In the genomic region with DNA sequence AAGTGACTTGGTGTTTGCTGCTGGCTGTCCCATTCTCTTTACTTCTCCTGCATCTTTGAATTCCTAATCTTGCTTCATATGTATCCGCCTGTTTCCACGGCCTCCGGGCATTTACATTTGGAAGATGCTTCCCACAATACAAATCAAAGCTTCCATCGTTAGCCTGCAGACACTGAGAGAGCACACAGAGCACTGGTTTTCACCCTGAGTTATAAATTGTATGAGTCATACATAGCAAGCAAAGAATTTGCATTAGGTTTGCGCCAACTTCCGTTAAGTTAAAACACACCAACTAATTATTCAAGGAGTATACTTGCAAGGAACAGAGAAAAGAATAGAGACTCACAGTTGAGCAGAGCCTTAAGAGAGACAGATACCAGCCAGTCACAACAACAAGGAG, we compare ENCODE assay signal across 28 mouse cellular contexts. TPM values are rescaled to one million over a fixed set of nuclear protein-coding genes. Genes with fewer than 3 reads are reported as not detected.
A peak's percentile ranks its signal among the peaks of the same experiment; 100 is the strongest.
DNase-seq lines count a peak whose midpoint lies in the region; ATAC-seq and TF ChIP-seq lines count a peak whose summit lies in the region.
"Had no signal": no experiment of that assay in that cellular context is flagged by ENCODE, and none has a peak within 500 bp of the region (broad histone marks: within the 10 kb centered on the region; RNA-seq: fewer than 3 reads in every experiment).

No protein-coding gene starts in this region.

- TF ChIP-seq POLR2A in small intestine, adult 2 months (IDR thresholded peaks at IDR 0.05; ENCODE audit: low read depth, low read length), result no peak

- H3K4me2 ChIP-seq in kidney, postnatal 0 days (ENCODE audit: low read length), result no peak overlapping the region
- H3K4me2 ChIP-seq: embryonic facial prominence, embryonic 12.5 days; forebrain, embryonic 15.5 days; heart, embryonic 12.5 days; hindbrain, embryonic 13.5 days; limb, embryonic 12.5 days; liver, embryonic 15.5 days; lung, embryonic 14.5 days; midbrain, embryonic 11.5 days; neural tube, embryonic 13.5 days had no signal

- H3K9me3 ChIP-seq in kidney, postnatal 0 days (replicated peaks; ENCODE audit: low read length), result no peaks in the 10 kb centered on the region
- H3K9me3 ChIP-seq in embryonic facial prominence, embryonic 10.5 days, result no peaks in the 10 kb centered on the region
- H3K9me3 ChIP-seq: embryonic facial prominence, embryonic 12.5 days; forebrain, embryonic 15.5 days; heart, embryonic 12.5 days; hindbrain, embryonic 13.5 days; limb, embryonic 12.5 days; liver, embryonic 15.5 days; neural tube, embryonic 13.5 days had no signal

- no peaks in the 10 kb centered on the region for H3K36me3 ChIP-seq in kidney, postnatal 0 days (ENCODE audit: insufficient read depth, low read length)
- no peaks in the 10 kb centered on the region for H3K36me3 ChIP-seq in small intestine, adult 2 months (ENCODE audit: control insufficient read depth, insufficient read depth, low read length)
- H3K36me3 ChIP-seq in embryonic facial prominence, embryonic 10.5 days (replicated peaks), result no peaks in the 10 kb centered on the region
- H3K36me3 ChIP-seq: embryonic facial prominence, embryonic 12.5 days; forebrain, embryonic 15.5 days; heart, embryonic 12.5 days; hindbrain, embryonic 13.5 days; limb, embryonic 12.5 days; liver, embryonic 15.5 days; neural tube, embryonic 13.5 days had no signal

- no peaks in the 10 kb centered on the region for H3K27me3 ChIP-seq in kidney, postnatal 0 days (ENCODE audit: insufficient read depth, low read length)
- no peaks in the 10 kb centered on the region for H3K27me3 ChIP-seq in small intestine, adult 2 months (ENCODE audit: control insufficient read depth, insufficient read depth, low read length)
- H3K27me3 ChIP-seq in embryonic facial prominence, embryonic 10.5 days (replicated peaks; ENCODE audit: low read depth, poor library complexity, severe bottlenecking), result no peaks in the 10 kb centered on the region
- H3K27me3 ChIP-seq: embryonic facial prominence, embryonic 12.5 days; forebrain, embryonic 15.5 days; heart, embryonic 12.5 days; hindbrain, embryonic 13.5 days; limb, embryonic 12.5 days; liver, embryonic 15.5 days; neural tube, embryonic 13.5 days had no signal

- no peak for ATAC-seq in kidney, postnatal 0 days (replicated peaks; ENCODE audit: low FRiP score, low read depth)
- ATAC-seq: forebrain, embryonic 15.5 days had no signal

- peak; percentile 2 for DNase-seq in kidney, postnatal 0 days (ENCODE audit: low spot score)
- no peak for DNase-seq in kidney, adult 11 months
- DNase-seq in CD4-positive, CD25-positive, alpha-beta regulatory T cell, adult 2 months (ENCODE audit: low read depth, low spot score), result peak; percentile 12
- peak; percentile 30 for DNase-seq in Muller cell, postnatal 12 days (ENCODE audit: inconsistent ontology term)
- DNase-seq in lung, postnatal 14 days, result no peak
- no peak for DNase-seq in embryonic facial prominence, embryonic 10.5 days (ENCODE audit: low spot score)
- DNase-seq: adrenal gland, adult 2 months; adrenal gland, postnatal 36 days; B cell, adult 2 months; cerebellum, adult 9-10 months; cerebellum, postnatal 36 days; heart, adult 18-20 months; heart, postnatal 4 days; kidney, adult 18-20 months; kidney, postnatal 4 days; lung, embryonic 14.5 days; right cerebral cortex, postnatal 4 days; thymus, adult 2 months; thymus, postnatal 4 days had no signal

- no peak overlapping the region for H3K27ac ChIP-seq in kidney, postnatal 0 days
- peak overlapping the region; percentile 25; the same call in 1 of the 2 replicates for H3K27ac ChIP-seq in small intestine, adult 2 months (ENCODE audit: insufficient read depth, low read depth, low read length)
- H3K27ac ChIP-seq in embryonic facial prominence, embryonic 10.5 days (replicated peaks), result no peak overlapping the region
- H3K27ac ChIP-seq: embryonic facial prominence, embryonic 12.5 days; forebrain, embryonic 15.5 days; hindbrain, embryonic 13.5 days; limb, embryonic 12.5 days; liver, embryonic 15.5 days; neural tube, embryonic 13.5 days had no signal

- no peaks in the 10 kb centered on the region for H3K4me1 ChIP-seq in kidney, postnatal 0 days (replicated peaks; ENCODE audit: insufficient read depth, low read length)
- peaks cover 4% of the 10 kb centered on the region; the same call in 1 of the 2 replicates for H3K4me1 ChIP-seq in small intestine, adult 2 months (ENCODE audit: control insufficient read depth, insufficient read depth, insufficient read length, low read length)
- 0 out of 2 replicates have a peak, but pooled peaks cover 8% of the 10 kb centered on the region for H3K4me1 ChIP-seq in embryonic facial prominence, embryonic 10.5 days
- H3K4me1 ChIP-seq: embryonic facial prominence, embryonic 12.5 days; forebrain, embryonic 15.5 days; heart, embryonic 12.5 days; hindbrain, embryonic 13.5 days; liver, embryonic 15.5 days; neural tube, embryonic 13.5 days had no signal

- 68% methylated on average over 6 of the region's 6 CpGs for WGBS in kidney, postnatal 0 days
- WGBS in small intestine, adult 2 months, result 48% methylated on average over 6 of the region's 6 CpGs
- 88% methylated on average over 6 of the region's 6 CpGs for WGBS in embryonic facial prominence, embryonic 10.5 days

- H3K4me3 ChIP-seq in kidney, postnatal 0 days (replicated peaks; ENCODE audit: low read depth, low read length), result no peak overlapping the region
- no peak overlapping the region for H3K4me3 ChIP-seq in small intestine, adult 2 months (ENCODE audit: low read depth, low read length)
- no peak overlapping the region for H3K4me3 ChIP-seq in embryonic facial prominence, embryonic 10.5 days
- H3K4me3 ChIP-seq: embryonic facial prominence, embryonic 12.5 days; forebrain, embryonic 15.5 days; heart, embryonic 12.5 days; hindbrain, embryonic 13.5 days; limb, embryonic 12.5 days; liver, embryonic 15.5 days; neural tube, embryonic 13.5 days had no signal

- no peak overlapping the region for H3K9ac ChIP-seq in kidney, postnatal 0 days (ENCODE audit: low read depth, low read length)
- H3K9ac ChIP-seq: embryonic facial prominence, embryonic 12.5 days; forebrain, embryonic 15.5 days; heart, embryonic 12.5 days; hindbrain, embryonic 13.5 days; limb, embryonic 12.5 days; liver, embryonic 15.5 days; lung, embryonic 14.5 days; neural tube, embryonic 13.5 days had no signal

- TF ChIP-seq CTCF in kidney, postnatal 0 days (IDR thresholded peaks at IDR 0.05; ENCODE audit: low read depth), result no peak
- no peak for TF ChIP-seq CTCF in small intestine, adult 2 months (IDR thresholded peaks at IDR 0.05; ENCODE audit: extremely low read depth, insufficient read length, insufficient replicate concordance, low read depth, low read length)

RNA-seq across cellular contexts. Expression of gene Mphosph6, which starts 22.4 kb away (rescaled TPM):
- 62.2 and 65.3 TPM in 2 replicates for polyA plus RNA-seq in kidney, postnatal 0 days (2015; fragmentation: Nextera tagmentation; extraction: Ambion mirVana)
- 1.5 and 2.1 TPM in 2 replicates for polyA plus RNA-seq in small intestine, adult 2 months (2012; rRNA removed)
- polyA plus RNA-seq in embryonic facial prominence, embryonic 10.5 days (2016; fragmentation: Nextera tagmentation; extraction: Ambion mirVana), result 63.1 and 67.0 TPM in 2 replicates

Comparison
In these comparisons a context has a peak if more than half of its experiments do, and no peak if none do; other contexts are left out.
1. DNase-seq: peak in kidney, postnatal 0 days (single experiment), CD4-positive, CD25-positive, alpha-beta regulatory T cell, adult 2 months (single experiment) and Muller cell, postnatal 12 days (single experiment); none in kidney, adult 11 months (single experiment), lung, postnatal 14 days (single experiment) and embryonic facial prominence, embryonic 10.5 days (single experiment).
2. RNA of gene Mphosph6, which starts 22.4 kb away (polyA plus RNA-seq): 62.2 to 65.3 TPM in kidney, postnatal 0 days and 63.1 to 67.0 TPM in embryonic facial prominence, embryonic 10.5 days; 1.5 to 2.1 TPM in small intestine, adult 2 months; every median in the first group is over 10 times any median in the second.